Mouse (Mus musculus) megakaryocyte, adult 5-6 weeks (primary cell): ENCODE measurements at regions not wholly inside any gene's neighbourhood (a gene's known extent, or its start where the extent isn't known, plus 50 kb on each side); places are given as distances from the start of the nearest gene placed in this dataset.

ENCODE experiments used
- ATAC-seq: 2 replicates; pipeline ENCODE4 v1.8.0; 2016; ENCODE audit warnings: mild to moderate bottlenecking, inconsistent platforms; ENCODE audit not compliant: poor library complexity, severe bottlenecking

DNA sequence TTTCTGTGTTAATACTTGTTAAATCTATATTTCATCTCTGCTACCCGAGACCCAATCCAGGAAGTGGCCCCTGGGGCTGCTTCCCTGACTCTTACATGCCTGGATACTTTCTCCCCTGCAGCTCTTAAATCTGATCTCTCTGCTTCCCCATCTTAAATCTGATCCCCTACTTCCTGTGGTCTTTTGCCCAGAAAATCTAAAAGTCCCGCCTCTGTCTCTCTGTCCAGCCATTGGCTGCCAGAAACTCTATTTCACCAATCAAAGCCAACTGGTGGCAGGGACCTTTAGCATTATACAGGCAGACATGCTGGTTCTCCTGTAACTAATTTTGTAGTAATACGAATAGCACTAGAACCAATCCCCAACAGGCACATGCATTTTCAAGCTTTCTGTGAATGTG is 59.0 kb upstream of the Ccdc91 start:
- ATAC-seq, result no peak

- ATAC-seq, result no peak
Observed at GRCm38 (mm10) chr6:147413713-147414112, 61.9 kb upstream of the Ccdc91 start.

DNA sequence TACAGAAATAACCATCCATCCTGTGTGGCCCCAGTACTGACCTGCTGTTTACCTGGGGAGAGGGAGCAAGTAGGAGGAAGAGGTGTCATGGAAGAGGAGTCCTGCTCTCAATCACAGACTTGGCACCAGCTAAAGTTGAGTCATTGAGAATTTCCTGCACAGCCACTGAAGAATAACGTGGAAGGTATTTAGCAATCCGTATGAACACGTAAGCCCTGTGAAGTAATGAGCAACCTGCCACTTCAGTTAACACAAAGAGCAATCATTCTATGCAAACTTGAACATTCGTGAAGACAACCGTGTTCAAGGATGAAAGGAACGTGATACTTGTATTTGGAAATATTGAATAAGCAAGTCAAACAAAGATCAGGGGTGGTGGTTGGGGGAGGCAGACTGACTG is 77.6 kb upstream of the Ccdc91 start:
- ATAC-seq, result no peak

DNA sequence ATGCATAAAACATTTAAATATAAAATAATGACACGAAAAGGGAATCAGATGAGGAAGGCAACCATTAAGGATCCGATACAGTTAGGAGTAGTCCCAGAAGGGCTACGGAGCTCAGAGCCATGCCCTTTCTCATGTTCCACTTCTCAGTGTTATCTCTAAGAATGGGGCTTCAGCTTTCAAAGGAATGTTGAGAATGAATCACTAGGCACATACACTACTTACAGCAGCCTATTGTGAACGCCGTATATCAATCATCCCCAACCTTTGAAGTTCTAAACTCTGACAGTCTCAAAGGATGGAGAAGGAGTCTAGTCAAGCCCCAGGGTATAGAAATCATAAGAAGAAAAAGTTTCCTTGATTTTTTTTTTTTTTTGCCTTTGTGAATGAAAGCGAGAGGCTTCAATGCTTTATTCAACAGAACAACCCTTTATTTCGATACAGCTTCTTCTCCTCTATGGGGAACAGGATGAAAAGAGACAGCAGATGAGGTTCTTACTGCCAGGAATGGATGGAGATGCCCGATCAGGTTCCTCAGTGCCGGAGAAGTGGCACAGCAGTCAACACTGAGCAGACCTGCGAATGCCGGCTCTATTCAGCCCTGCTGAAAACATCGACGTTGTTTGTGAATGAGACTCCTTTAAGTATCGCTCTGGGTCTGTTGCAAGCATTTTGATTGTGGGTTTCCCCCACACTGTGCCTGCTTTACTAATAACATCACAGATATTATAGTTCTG is 84.0 kb upstream of the Ccdc91 start:
- ATAC-seq, result no peak

GRCm38 (mm10) chr6:147390499-147390898 is 85.1 kb upstream of the Ccdc91 start:
- ATAC-seq, result no peak

GRCm38 (mm10) chr6:147388727-147389126 is 86.9 kb upstream of the Ccdc91 start:
- no peak for ATAC-seq

GRCm38 (mm10) chr6:147385606-147386005 is 90.0 kb upstream of the Ccdc91 start:
- no peak for ATAC-seq

- no peak for ATAC-seq
Observed at GRCm38 (mm10) chr6:147380519-147380918, 95.1 kb upstream of the Ccdc91 start.

GRCm38 (mm10) chr6:147377679-147378078 is 97.9 kb upstream of the Ccdc91 start:
- ATAC-seq, result no peak

DNA sequence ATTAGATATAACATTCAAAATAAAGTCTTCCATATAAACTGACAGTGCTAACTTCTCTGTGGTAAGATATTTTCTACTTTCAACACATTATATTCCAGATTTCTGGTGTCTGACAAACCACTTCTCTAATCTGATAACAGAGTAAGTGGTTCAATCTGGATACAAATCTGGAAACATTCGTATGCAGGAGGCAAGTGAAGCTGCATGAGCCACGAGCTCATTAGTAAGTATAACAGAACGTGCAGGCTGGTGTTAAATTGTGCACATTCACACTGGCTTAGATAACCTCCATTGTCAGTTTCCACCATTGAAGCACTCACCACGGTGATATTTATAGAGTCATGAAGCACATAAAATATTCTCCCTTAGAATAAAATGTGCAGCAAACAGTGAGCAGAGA is 103.9 kb upstream of the Ccdc91 start:
- no peak for ATAC-seq

GRCm38 (mm10) chr6:147371336-147371735 is 104.3 kb upstream of the Ccdc91 start:
- no peak for ATAC-seq

GRCm38 (mm10) chr6:147362842-147363241 is 98.9 kb upstream of the Pthlh start:
- ATAC-seq, result 0 out of 2 replicates have a peak, but pooled peaks have one; percentile 6

GRCm38 (mm10) chr6:147357031-147357430 is 93.0 kb upstream of the Pthlh start:
- peak; percentile 87 for ATAC-seq

GRCm38 (mm10) chr6:147356570-147356969 is 92.6 kb upstream of the Pthlh start:
- ATAC-seq, result no peak

GRCm38 (mm10) chr6:147349566-147350237 is 85.7 kb upstream of the Pthlh start:
- peak; percentile 69 for ATAC-seq

GRCm38 (mm10) chr6:147348621-147349020 is 84.6 kb upstream of the Pthlh start:
- no peak for ATAC-seq

DNA sequence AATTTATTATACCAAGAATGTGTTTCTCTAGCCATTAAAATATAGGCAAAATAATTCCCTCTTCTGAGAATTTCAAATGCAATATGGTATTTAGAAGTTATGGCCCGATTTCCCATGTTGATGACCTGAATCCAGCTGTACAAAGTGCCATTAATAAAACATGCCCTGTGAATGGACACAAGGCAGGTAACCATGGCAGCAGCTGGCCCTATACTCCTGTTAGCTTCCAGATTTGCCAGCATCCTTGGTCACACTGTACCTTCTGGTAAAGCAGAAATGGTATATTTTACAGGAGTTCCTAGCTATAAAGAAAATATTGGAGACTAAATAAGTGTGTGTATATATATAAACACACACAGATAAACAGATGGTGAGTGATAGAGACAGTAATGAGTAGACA is 77.1 kb upstream of the Pthlh start:
- ATAC-seq, result no peak

DNA sequence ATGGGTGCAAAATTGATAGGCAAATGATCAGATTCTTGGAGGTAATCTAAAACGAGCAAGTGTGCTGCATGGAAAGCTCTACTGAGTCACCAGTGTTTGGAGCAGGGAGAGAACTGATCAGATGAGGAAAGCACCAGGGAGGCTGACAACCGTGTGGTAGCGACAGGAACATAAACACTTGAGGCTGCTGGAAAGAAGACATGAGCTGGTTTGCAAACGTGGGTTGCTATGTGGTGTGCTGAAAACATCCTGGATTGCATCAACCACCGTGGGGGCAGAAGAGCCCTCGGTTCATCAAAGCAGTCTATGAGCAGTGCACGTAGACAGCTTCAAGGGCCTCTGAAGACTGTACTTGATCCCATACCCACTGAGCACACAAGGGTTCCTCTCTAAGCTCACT is 69.0 kb upstream of the Pthlh start:
- no peak for ATAC-seq

GRCm38 (mm10) chr6:147329201-147329600 is 65.2 kb upstream of the Pthlh start:
- ATAC-seq, result no peak

DNA sequence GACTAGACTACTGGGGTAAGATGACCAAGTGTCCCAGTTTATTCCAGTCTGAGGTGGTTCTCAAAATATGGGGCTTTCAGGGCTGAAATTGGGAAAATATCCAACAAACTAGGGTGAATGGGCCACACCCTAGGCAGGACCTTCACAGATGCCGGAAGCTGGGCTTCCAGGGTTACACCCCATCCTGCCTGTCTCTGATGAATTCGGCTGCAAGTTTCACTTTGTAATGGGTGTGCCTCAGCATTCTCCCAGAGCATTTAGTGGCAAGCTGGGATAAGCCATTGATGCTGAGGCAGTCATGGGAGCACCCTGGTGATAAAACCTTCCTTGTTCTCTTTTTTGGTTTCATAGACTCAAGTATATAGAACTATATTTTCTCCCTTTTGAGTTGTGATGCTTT is 60.4 kb upstream of the Pthlh start:
- ATAC-seq, result no peak

- no peak for ATAC-seq
Observed at GRCm38 (mm10) chr6:147318106-147318505, 54.1 kb upstream of the Pthlh start.

DNA sequence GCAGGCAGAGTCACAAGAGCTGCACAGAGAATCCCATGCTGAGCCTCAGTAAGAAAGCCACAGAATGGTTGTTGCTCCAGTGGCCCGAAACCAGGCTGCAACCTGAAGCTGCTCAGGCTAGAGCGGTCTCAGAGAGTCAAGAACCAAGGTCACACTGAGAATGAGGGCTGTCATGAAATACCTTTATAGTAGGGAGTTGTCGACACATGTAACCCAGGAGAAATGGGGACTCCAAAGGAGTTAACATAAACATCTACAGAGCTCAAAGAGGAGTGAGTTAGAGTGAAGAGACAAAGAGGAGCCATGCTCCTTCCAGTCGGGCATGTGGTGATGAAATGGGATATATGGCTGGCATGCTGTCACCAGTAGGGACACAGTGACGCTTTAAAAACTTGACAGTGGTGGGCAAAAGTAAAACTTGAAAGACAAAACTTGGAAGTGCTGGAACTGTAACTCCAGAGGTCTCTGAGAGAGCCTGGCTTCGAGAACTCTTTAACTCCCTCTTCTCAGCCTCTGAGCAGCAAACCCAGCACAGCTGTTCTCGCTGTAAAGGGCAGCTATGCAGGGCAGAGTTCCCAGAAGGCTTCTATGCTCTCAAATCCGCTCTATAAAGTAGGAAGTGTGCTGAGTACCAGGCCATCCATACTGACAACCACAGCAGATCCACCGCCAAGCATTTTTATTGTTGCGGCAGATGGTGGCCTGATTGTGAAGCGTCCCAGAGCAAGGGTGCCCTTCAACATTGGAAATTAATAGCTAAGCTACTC is 52.9 kb upstream of the Pthlh start:
- no peak for ATAC-seq
